Mouse (Mus musculus) stomach, embryonic 16.5 days (tissue): ENCODE results near the gene Myo1d. TPM values are rescaled to one million over a fixed set of nuclear protein-coding genes. Genes with fewer than 3 reads are reported as not detected.

Experiments used
- ATAC-seq: fragments of 200-750 bp; cut with Nextera tagmentation; 2 replicates; pipeline ENCODE4 v1.8.0; 2017; ENCODE audit warnings: moderate number of reproducible peaks, moderate TSS enrichment; ENCODE audit not compliant: insufficient read depth, low FRiP score
- H3K27ac ChIP-seq: fragments of 300-500 bp; sonication (generic); 2 replicates; pipeline ENCODE4 v1.5.1; 2014; ENCODE audit warnings: low read length
- H3K27me3 ChIP-seq: fragments of 300-500 bp; sonication (generic); 2 replicates; pipeline ENCODE4 v1.6.1; 2014; ENCODE audit warnings: low read length, control low read depth, mixed read lengths; ENCODE audit not compliant: control insufficient read depth, insufficient read depth
- H3K36me3 ChIP-seq: fragments of 300-500 bp; sonication (generic); 2 replicates; pipeline ENCODE4 v1.6.1; 2014; ENCODE audit warnings: low read length; ENCODE audit not compliant: control insufficient read depth, insufficient read depth
- H3K4me1 ChIP-seq: fragments of 300-500 bp; sonication (generic); 2 replicates; pipeline ENCODE4 v1.6.1; 2014; ENCODE audit warnings: low read length, control low read depth, mixed read lengths; ENCODE audit not compliant: control insufficient read depth, insufficient read depth
- H3K4me2 ChIP-seq: fragments of 300-500 bp; sonication (generic); 2 replicates; pipeline ENCODE4 v1.6.1; 2014; ENCODE audit warnings: low read depth, low read length, mixed read lengths
- H3K4me3 ChIP-seq: fragments of 300-500 bp; sonication (generic); replicated peaks from 2 replicates; pipeline ENCODE4 v1.5.1; 2014; ENCODE audit warnings: mild to moderate bottlenecking, low read length
- H3K9ac ChIP-seq: fragments of 300-500 bp; sonication (generic); 2 replicates; pipeline ENCODE4 v1.6.1; 2014; ENCODE audit warnings: low read length
- H3K9me3 ChIP-seq: fragments of 300-500 bp; sonication (generic); replicated peaks from 2 replicates; pipeline ENCODE4 v1.6.1; 2016; ENCODE audit warnings: low read length, control low read depth; ENCODE audit not compliant: control insufficient read depth
- WGBS: fragments of 180-500 bp; shearing (Covaris S2); extraction: QIAGEN DNeasy Blood & Tissue Kit; methylation state at CpG from one replicate; pipeline ENCODE4 v1.1.7; 2014; 5-methylcytosine and 5-hydroxymethylcytosine counted together
- polyA plus RNA-seq: library from polyadenylated mRNA; unstranded; fragments of >200 nt; fragmentation: Nextera tagmentation; extraction: Ambion mirVana; gene quantifications from 2 replicates; pipeline ENCODE4 v1.2.1, GENCODE M21; 2015

Gene Myo1d
- polyA plus RNA-seq, 1 experiment from 2014 or later = 33.8 TPM

DNA sequence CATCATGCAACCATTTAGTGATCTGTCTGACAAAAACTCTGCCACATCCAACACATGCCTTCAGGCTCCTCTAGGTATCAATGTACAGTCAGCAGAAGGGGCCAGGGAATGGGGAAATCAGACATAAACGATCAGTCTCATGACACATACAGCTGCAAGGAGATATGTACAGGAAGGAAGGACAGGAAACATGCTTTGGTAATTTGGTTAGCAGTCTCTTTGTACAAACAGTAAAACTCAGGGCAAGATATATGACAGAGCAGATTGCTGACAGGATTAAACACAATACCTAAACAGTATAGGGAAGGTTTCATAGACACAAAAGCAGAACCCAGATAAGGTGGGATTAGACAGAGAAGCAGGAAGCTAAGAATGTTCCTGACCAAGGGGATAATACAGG is 60.8 kb downstream of the Myo1d start:
- Histone ChIP-seq H3K27ac (no peak overlapping the region), H3K4me3 (no peak overlapping the region), H3K27me3 (no peaks in the 10 kb centered on the region), H3K36me3 (no peaks in the 10 kb centered on the region), H3K4me2 (no peak overlapping the region), H3K4me1 (no peaks in the 10 kb centered on the region), H3K9me3 (no peaks in the 10 kb centered on the region), H3K9ac (no peak overlapping the region)
- 30% methylated on average over 1 of the region's 1 CpGs for WGBS
- ATAC-seq = no peak

DNA sequence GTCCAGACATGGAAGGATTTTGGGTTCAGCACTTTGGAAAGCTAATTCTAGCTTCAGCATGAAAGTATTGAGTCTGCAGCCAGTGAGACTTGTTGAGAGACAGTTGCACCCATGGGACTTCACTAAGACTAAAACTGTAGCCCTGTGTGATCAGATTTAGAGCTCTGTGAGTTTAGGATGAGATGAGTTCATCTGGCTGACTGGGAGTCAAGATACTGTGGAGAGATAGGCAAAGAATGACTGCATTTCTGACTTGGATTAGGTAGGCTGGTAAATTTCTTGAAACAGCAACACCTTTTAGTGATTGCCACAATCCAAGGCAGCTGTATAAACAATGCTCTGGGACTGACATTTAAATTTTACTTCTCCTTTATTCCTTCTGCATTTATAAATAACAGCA is 61.8 kb downstream of the Myo1d start:
- no peaks in the 10 kb centered on the region for H3K9me3 ChIP-seq
- no peak overlapping the region for H3K4me2 ChIP-seq
- ATAC-seq = no peak
- no peaks in the 10 kb centered on the region for H3K36me3 ChIP-seq
- H3K9ac ChIP-seq = no peak overlapping the region
- H3K27ac ChIP-seq = no peak overlapping the region
- H3K4me3 ChIP-seq = no peak overlapping the region
- no peaks in the 10 kb centered on the region for H3K4me1 ChIP-seq
- H3K27me3 ChIP-seq = no peaks in the 10 kb centered on the region

DNA sequence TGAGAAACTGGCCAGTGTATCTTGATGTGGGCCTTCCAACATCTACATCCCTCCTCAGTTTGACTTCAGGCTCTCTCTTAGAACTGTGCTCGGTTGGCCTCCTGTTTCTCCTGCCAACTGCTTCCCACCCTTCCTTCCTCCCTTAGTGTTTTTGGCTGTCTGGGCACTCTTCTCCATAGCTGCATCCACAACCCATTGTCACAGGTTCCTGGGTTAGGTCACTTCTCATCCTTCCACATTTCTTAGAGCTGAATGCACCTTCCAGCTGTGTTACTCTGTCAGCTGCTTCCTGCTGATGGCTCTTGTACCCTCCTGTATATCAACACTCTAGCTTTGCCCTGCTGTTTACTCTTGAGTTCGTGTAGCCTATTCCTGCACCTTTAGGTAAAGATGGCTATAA is 64.7 kb downstream of the Myo1d start:
- H3K9ac ChIP-seq = no peak overlapping the region
- H3K27me3 ChIP-seq = no peaks in the 10 kb centered on the region
- no peaks in the 10 kb centered on the region for H3K9me3 ChIP-seq
- H3K4me1 ChIP-seq = no peaks in the 10 kb centered on the region
- H3K4me2 ChIP-seq = no peak overlapping the region
- H3K27ac ChIP-seq = no peak overlapping the region
- ATAC-seq = no peak
- H3K4me3 ChIP-seq = no peak overlapping the region
- H3K36me3 ChIP-seq = no peaks in the 10 kb centered on the region
- WGBS = 68% methylated on average over 2 of the region's 2 CpGs

DNA sequence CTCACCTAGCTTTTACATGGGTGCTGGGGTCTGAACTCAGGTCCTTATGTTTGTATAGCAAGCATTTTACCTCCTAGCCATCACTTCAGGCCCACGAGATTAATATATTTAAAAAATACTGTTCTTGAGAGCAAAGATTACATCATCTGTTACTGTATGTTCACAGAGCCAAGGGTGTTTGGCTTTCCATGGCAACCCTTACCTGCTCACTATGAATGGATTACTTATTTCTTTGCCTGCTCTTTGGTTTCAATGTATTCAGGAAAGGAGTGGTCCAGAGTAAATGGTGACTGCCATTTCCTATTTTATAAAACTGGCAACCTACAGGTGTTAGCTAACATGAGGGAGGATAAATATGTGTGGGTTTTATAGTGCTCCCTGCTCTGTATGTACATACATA is 66.1 kb downstream of the Myo1d start:
- Histone ChIP-seq H3K4me1 (no peaks in the 10 kb centered on the region), H3K9ac (no peak overlapping the region), H3K36me3 (no peaks in the 10 kb centered on the region), H3K4me2 (no peak overlapping the region), H3K27me3 (no peaks in the 10 kb centered on the region), H3K4me3 (no peak overlapping the region), H3K9me3 (no peaks in the 10 kb centered on the region), H3K27ac (peak overlapping the region; percentile 36)
- 43% methylated on average over 1 of the region's 1 CpGs for WGBS
- peak; percentile 87 for ATAC-seq

DNA sequence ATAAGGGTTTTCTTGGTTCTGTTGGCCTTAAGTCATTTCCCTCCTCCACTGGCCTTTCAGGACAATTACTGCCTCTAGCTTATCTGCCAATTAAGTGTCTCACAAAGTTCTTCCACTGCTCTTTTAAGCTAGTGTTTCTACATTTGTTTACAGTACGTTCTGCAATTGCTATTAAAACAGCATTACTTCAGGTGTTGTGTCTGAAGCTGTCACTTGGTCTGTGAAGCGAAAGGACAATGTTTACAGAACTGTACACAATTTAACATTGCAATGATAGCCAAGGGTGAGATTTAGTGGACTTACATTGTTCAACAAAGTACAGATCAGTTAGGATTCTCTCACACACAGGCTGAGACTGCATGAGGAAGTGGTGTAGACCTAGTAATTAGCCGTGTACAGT is 67.6 kb downstream of the Myo1d start:
- H3K9ac ChIP-seq = no peak overlapping the region
- H3K36me3 ChIP-seq = no peaks in the 10 kb centered on the region
- no peak for ATAC-seq
- H3K4me3 ChIP-seq = no peak overlapping the region
- H3K4me1 ChIP-seq = no peaks in the 10 kb centered on the region
- WGBS = 42% methylated on average over 3 of the region's 3 CpGs
- no peaks in the 10 kb centered on the region for H3K27me3 ChIP-seq
- no peak overlapping the region for H3K4me2 ChIP-seq
- H3K27ac ChIP-seq = no peak overlapping the region
- H3K9me3 ChIP-seq = no peaks in the 10 kb centered on the region

DNA sequence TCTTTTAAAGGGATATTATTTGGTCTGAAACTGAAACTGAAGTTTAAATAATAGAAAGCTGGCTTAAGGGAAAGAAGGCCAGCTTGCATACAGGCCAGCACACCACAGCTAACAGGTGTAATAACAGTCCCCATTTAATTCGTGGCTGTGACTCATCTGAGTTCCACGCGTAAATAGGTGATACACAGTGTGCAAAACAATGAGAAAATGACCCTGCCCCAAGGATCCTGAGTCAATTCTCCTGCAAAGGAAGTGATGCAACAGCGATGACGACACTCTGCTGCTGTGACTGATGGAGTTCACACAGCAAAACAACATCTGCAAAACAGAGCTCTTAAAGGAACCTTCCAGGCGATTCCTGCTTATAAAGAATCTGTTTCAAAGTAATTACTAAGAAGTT is 68.5 kb downstream of the Myo1d start:
- no peak overlapping the region for H3K9ac ChIP-seq
- H3K36me3 ChIP-seq = no peaks in the 10 kb centered on the region
- ATAC-seq = no peak
- no peaks in the 10 kb centered on the region for H3K4me1 ChIP-seq
- no peaks in the 10 kb centered on the region for H3K9me3 ChIP-seq
- H3K4me2 ChIP-seq = no peak overlapping the region
- 55% methylated on average over 6 of the region's 6 CpGs for WGBS
- no peak overlapping the region for H3K4me3 ChIP-seq
- H3K27me3 ChIP-seq = no peaks in the 10 kb centered on the region
- no peak overlapping the region for H3K27ac ChIP-seq

DNA sequence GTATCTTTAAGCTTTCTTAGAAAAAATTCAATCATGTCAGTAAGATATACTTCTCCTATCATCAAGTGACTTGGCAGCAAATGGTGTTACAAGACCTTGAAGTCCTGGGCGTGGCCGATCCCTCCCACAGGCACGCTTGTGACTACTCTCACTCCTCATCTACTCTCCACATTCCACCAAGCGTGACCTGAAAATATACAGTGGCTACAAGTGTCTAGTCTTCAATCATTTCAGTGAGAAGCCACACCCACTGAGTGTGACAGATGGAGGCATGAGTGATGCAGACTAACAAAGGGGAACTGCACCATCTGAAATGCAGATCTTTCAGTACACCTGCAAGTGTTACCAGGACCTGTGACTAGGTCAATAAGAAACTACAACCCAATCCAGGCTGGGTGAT is 79.2 kb downstream of the Myo1d start:
- Histone ChIP-seq H3K27me3 (no peaks in the 10 kb centered on the region), H3K9ac (no peak overlapping the region), H3K9me3 (no peaks in the 10 kb centered on the region), H3K27ac (no peak overlapping the region), H3K4me3 (no peak overlapping the region), H3K4me2 (no peak overlapping the region), H3K4me1 (no peaks in the 10 kb centered on the region; the same call in 1 of the 2 replicates), H3K36me3 (no peaks in the 10 kb centered on the region)
- no peak for ATAC-seq
- 57% methylated on average over 4 of the region's 4 CpGs for WGBS

DNA sequence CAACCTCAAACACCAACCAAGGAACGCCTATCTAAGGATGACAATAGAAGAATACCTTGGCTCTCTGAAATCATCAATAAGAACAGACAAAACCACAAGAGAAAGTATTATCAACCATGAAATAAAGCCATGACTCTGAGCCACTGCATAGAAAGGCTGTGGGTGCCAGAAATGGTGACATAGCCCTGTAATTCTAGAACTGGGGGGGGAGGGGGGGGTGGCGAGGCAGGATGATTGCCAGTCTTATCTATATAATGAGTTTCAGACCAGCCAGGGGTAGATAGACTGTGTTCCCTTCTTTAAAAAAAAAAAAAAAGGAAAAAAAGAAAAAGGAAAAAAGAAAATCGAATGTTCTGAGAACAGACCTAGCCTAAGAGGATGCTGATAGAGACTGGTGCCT is 81.1 kb downstream of the Myo1d start:
- H3K9ac ChIP-seq = no peak overlapping the region
- no peak for ATAC-seq
- H3K27ac ChIP-seq = no peak overlapping the region
- H3K27me3 ChIP-seq = no peaks in the 10 kb centered on the region
- H3K4me2 ChIP-seq = no peak overlapping the region
- H3K9me3 ChIP-seq = no peaks in the 10 kb centered on the region
- WGBS = 67% methylated on average over 3 of the region's 3 CpGs
- H3K4me1 ChIP-seq = no peaks in the 10 kb centered on the region; the same call in 1 of the 2 replicates
- no peak overlapping the region for H3K4me3 ChIP-seq
- no peaks in the 10 kb centered on the region for H3K36me3 ChIP-seq

DNA sequence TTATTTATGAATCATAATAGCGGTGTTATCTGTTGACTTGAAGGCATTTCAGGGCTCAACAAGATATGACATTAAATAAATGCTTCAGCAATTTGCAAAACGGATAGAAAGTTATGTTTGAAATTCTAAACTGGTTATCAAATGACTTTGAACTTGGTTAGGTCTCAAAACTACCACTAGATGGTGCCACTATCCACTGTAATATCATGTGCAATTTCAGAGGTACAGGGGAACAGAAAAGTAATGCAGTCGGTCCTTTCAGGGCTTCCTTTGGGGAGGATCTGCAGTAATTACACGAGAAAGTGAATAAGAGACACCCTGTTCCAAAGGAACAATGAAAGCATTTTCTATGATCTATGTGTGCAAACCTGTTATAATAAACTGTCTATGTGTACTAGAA is 83.5 kb downstream of the Myo1d start:
- 5% methylated on average over 4 of the region's 4 CpGs for WGBS
- no peak for ATAC-seq

DNA sequence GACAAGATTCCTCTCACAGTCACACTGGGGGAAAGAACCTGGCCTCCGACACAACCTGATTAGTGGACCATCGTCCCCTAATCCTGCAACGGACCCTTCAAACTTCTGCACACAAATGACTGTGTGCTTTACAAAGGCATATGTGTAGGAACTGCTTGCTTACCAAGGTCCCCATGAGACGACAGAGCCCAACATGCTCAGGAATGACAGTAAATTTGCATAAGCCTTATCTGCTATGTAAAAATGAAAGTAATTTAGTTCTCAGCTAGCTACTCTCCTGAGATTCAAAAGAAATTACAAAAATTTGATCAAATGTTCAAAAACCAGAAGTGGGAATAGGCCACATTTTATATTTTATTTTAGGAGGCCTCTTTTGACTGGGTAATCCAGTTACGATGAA is 95.2 kb downstream of the Myo1d start:
- Histone ChIP-seq H3K36me3 (no peaks in the 10 kb centered on the region), H3K27me3 (no peaks in the 10 kb centered on the region), H3K27ac (no peak overlapping the region), H3K4me3 (no peak overlapping the region), H3K4me1 (no peaks in the 10 kb centered on the region), H3K9ac (no peak overlapping the region), H3K9me3 (no peaks in the 10 kb centered on the region), H3K4me2 (no peak overlapping the region)
- WGBS = 79% methylated on average over 5 of the region's 5 CpGs
- ATAC-seq = no peak

More for the DNA sequence above, 83.5 kb downstream of the Myo1d start:
- no peak overlapping the region for H3K27ac ChIP-seq
- no peak overlapping the region for H3K4me2 ChIP-seq
- no peaks in the 10 kb centered on the region for H3K9me3 ChIP-seq
- H3K36me3 ChIP-seq = no peaks in the 10 kb centered on the region
- no peaks in the 10 kb centered on the region for H3K4me1 ChIP-seq
- H3K27me3 ChIP-seq = no peaks in the 10 kb centered on the region
- no peak overlapping the region for H3K4me3 ChIP-seq
- H3K9ac ChIP-seq = no peak overlapping the region
